Mouse (Mus musculus) limb, embryonic 10.5 days (tissue): ENCODE measurements around the gene Znrf4. TPM values are rescaled to one million over a fixed set of nuclear protein-coding genes. Genes with fewer than 3 reads are reported as not detected.

ENCODE experiments used
- DNase-seq: peaks from one replicate; pipeline ENCODE4 v3.0.0-alpha.2; 2017; ENCODE audit warnings: low spot score
- H3K27ac ChIP-seq: fragments of 300-500 bp; sonication (generic); 2 replicates; pipeline ENCODE4 v1.5.1; 2016; ENCODE audit warnings: mild to moderate bottlenecking
- H3K27me3 ChIP-seq: fragments of 300-500 bp; sonication (generic); 2 replicates; pipeline ENCODE4 v1.6.1; 2016; ENCODE audit warnings: low read depth, mild to moderate bottlenecking; ENCODE audit not compliant: poor library complexity, severe bottlenecking
- H3K36me3 ChIP-seq: fragments of 300-500 bp; sonication (generic); 2 replicates; pipeline ENCODE4 v1.6.1; 2016; ENCODE audit warnings: mild to moderate bottlenecking, moderate library complexity
- H3K4me1 ChIP-seq: fragments of 300-500 bp; sonication (generic); 2 replicates; pipeline ENCODE4 v1.6.1; 2016
- H3K4me3 ChIP-seq: fragments of 300-500 bp; sonication (generic); 2 replicates; pipeline ENCODE4 v1.5.1; 2016; ENCODE audit warnings: mild to moderate bottlenecking, moderate library complexity
- H3K9me3 ChIP-seq: fragments of 300-500 bp; sonication (generic); replicated peaks from 2 replicates; pipeline ENCODE4 v1.6.1; 2016; ENCODE audit warnings: mild to moderate bottlenecking
- WGBS: fragments of 180-500 bp; shearing (Covaris S2); methylation state at CpG from one replicate; pipeline ENCODE4 v1.1.7; 2016; 5-methylcytosine and 5-hydroxymethylcytosine counted together
- polyA plus RNA-seq: library from polyadenylated mRNA; unstranded; fragments of >200 nt; fragmentation: Nextera tagmentation; extraction: Ambion mirVana; gene quantifications from 2 replicates; pipeline ENCODE4 v1.2.1, GENCODE M21; 2016

Znrf4 gene
- polyA plus RNA-seq, 1 experiment from 2014 or later = not detected

GRCm38 (mm10) chr17:56515690-56516410 lies 3.6 kb upstream of the Znrf4 start:
- H3K4me1 ChIP-seq = peaks cover 29% of the 10 kb centered on the region
- DNase-seq = peak; percentile 44
- H3K27me3 ChIP-seq = peaks cover 56% of the 10 kb centered on the region
- no peaks in the 10 kb centered on the region for H3K36me3 ChIP-seq
- 12% methylated on average over 13 of the region's 13 CpGs for WGBS
- peak overlapping the region; percentile 26; the same call in 1 of the 2 replicates for H3K27ac ChIP-seq
- peak overlapping the region; percentile 8; the same call in 1 of the 2 replicates for H3K4me3 ChIP-seq
- no peaks in the 10 kb centered on the region for H3K9me3 ChIP-seq

DNA sequence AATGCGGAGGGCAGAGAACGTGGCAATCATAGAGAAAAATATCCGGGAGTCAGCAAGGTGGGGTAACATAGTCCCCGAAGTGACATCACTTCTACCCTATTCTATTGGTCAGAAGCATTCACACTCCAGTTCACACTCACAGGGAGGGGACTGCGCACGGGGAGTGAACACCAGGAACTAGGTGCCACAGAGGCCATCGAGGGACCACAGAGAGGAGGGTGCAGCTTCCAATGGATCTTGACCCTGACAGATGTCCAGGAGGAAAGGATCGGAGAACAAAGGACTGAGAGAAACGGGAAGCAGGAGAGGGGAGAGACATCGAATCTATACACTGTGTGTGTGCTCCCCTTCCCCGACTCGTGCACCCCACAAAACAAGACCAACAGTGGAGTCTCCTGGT lies 2.7 kb upstream of the Znrf4 start:
- peaks cover 39% of the 10 kb centered on the region for H3K4me1 ChIP-seq
- peak; percentile 28 for DNase-seq
- H3K9me3 ChIP-seq = no peaks in the 10 kb centered on the region
- 62% methylated on average over 12 of the region's 12 CpGs for WGBS
- no peak overlapping the region for H3K27ac ChIP-seq
- H3K27me3 ChIP-seq = peaks cover 66% of the 10 kb centered on the region
- H3K36me3 ChIP-seq = no peaks in the 10 kb centered on the region
- H3K4me3 ChIP-seq = no peak overlapping the region

DNA sequence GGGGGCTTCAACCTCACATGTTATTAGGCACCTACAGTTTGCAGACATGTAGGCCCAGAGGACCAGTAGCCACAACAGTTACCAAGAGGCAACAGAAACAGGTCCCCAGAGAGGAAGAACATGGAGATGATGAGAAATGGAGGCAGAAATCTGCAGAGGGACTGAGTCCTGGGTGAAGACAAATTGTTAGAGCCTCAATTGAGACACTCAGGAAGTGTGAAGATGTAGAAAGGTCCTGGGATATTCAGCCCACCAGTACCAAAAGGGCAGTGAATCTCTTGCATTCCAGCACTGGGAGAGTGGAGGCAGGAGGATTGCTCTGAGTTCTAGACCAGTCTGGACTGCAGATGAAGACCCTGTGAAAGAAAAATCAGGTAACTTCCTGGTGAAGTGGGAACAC lies 2.1 kb upstream of the Znrf4 start:
- no peak overlapping the region for H3K4me3 ChIP-seq
- DNase-seq = no peak
- peaks cover 44% of the 10 kb centered on the region for H3K4me1 ChIP-seq
- H3K36me3 ChIP-seq = no peaks in the 10 kb centered on the region
- no peak overlapping the region for H3K27ac ChIP-seq
- H3K9me3 ChIP-seq = no peaks in the 10 kb centered on the region
- peaks cover 72% of the 10 kb centered on the region for H3K27me3 ChIP-seq

GRCm38 (mm10) chr17:56511707-56512090 lies 532 bp downstream of the Znrf4 start:
- H3K4me3 ChIP-seq = peak overlapping the region; percentile 37
- DNase-seq = no peak
- H3K27ac ChIP-seq = peak overlapping the region; percentile 42
- peaks cover 57% of the 10 kb centered on the region for H3K4me1 ChIP-seq
- H3K36me3 ChIP-seq = no peaks in the 10 kb centered on the region
- peaks cover 84% of the 10 kb centered on the region for H3K27me3 ChIP-seq
- WGBS = 24% methylated on average over 29 of the region's 29 CpGs
- no peaks in the 10 kb centered on the region for H3K9me3 ChIP-seq

- H3K36me3 ChIP-seq = no peaks in the 10 kb centered on the region
- WGBS = 9% methylated on average over 60 of the region's 60 CpGs
- H3K27ac ChIP-seq = peak overlapping the region; percentile 42
- peaks cover 60% of the 10 kb centered on the region for H3K4me1 ChIP-seq
- peak overlapping the region; percentile 37 for H3K4me3 ChIP-seq
- DNase-seq = peak; percentile 57
- H3K9me3 ChIP-seq = no peaks in the 10 kb centered on the region
- peaks cover 80% of the 10 kb centered on the region for H3K27me3 ChIP-seq
Observed at GRCm38 (mm10) chr17:56510970-56511706, 1.1 kb downstream of the Znrf4 start.

DNA sequence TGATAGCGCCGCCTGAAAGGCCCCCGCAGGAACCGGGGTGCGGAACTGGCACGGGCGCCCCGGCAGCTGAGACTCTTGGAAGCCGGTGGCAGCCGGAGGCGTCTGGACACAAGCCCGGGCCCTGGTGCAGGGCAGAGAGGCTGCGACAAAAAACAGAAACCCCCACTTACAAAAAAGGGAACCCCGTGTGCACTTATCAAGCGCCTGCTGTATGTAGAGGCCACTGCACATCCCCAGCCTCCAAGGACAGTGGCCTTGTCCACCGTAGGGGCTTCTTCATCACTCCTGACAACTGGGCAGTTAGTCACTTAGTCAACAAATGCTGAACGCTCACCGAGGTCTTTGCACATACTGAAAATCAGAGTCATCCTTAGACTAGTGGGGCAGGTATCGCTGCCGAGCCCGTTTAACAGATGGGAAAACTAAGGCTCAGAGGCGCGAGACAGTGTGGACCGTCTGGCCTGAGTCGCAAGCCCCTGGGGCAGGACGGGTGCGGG lies 1.7 kb downstream of the Znrf4 start:
- peak overlapping the region; percentile 37 for H3K4me3 ChIP-seq
- WGBS = 30% methylated on average over 27 of the region's 27 CpGs
- peak overlapping the region; percentile 58; the same call in 1 of the 2 replicates for H3K27ac ChIP-seq
- DNase-seq = no peak
- H3K9me3 ChIP-seq = no peaks in the 10 kb centered on the region
- H3K27me3 ChIP-seq = peaks cover 74% of the 10 kb centered on the region
- H3K4me1 ChIP-seq = peaks cover 60% of the 10 kb centered on the region
- H3K36me3 ChIP-seq = no peaks in the 10 kb centered on the region

- peaks cover 54% of the 10 kb centered on the region for H3K4me1 ChIP-seq
- WGBS = 4% methylated on average over 35 of the region's 37 CpGs
- peak overlapping the region; percentile 58; the same call in 1 of the 2 replicates for H3K27ac ChIP-seq
- peaks cover 68% of the 10 kb centered on the region for H3K27me3 ChIP-seq
- peak; percentile 86 for DNase-seq
- H3K4me3 ChIP-seq = peak overlapping the region; percentile 31
- no peaks in the 10 kb centered on the region for H3K9me3 ChIP-seq
- H3K36me3 ChIP-seq = no peaks in the 10 kb centered on the region
Observed at GRCm38 (mm10) chr17:56509707-56510472, 2.3 kb downstream of the Znrf4 start.

- H3K36me3 ChIP-seq = no peaks in the 10 kb centered on the region
- no peaks in the 10 kb centered on the region for H3K9me3 ChIP-seq
- peak overlapping the region; percentile 31 for H3K4me3 ChIP-seq
- peaks cover 53% of the 10 kb centered on the region for H3K4me1 ChIP-seq
- H3K27me3 ChIP-seq = peaks cover 60% of the 10 kb centered on the region
- no peak for DNase-seq
- 40% methylated on average over 10 of the region's 10 CpGs for WGBS
- H3K27ac ChIP-seq = no peak overlapping the region
Observed at GRCm38 (mm10) chr17:56509021-56509640, 3.1 kb downstream of the Znrf4 start.

GRCm38 (mm10) chr17:56507161-56508068 lies 4.8 kb downstream of the Znrf4 start:
- Histone ChIP-seq H3K4me3 (peak overlapping the region; percentile 75), H3K36me3 (no peaks in the 10 kb centered on the region), H3K4me1 (peaks cover 53% of the 10 kb centered on the region), H3K9me3 (no peaks in the 10 kb centered on the region), H3K27me3 (peaks cover 43% of the 10 kb centered on the region), H3K27ac (peak overlapping the region; percentile 92)
- WGBS = under 1% methylated on average over 42 of the region's 42 CpGs
- DNase-seq = peak; percentile 93

GRCm38 (mm10) chr17:56506417-56507065 lies 5.7 kb downstream of the Znrf4 start:
- DNase-seq = no peak
- no peaks in the 10 kb centered on the region for H3K36me3 ChIP-seq
- H3K4me1 ChIP-seq = peaks cover 50% of the 10 kb centered on the region
- no peaks in the 10 kb centered on the region for H3K9me3 ChIP-seq
- H3K27ac ChIP-seq = peak overlapping the region; percentile 92
- peak overlapping the region; percentile 75 for H3K4me3 ChIP-seq
- 56% methylated on average over 15 of the region's 15 CpGs for WGBS
- peaks cover 34% of the 10 kb centered on the region for H3K27me3 ChIP-seq

DNA sequence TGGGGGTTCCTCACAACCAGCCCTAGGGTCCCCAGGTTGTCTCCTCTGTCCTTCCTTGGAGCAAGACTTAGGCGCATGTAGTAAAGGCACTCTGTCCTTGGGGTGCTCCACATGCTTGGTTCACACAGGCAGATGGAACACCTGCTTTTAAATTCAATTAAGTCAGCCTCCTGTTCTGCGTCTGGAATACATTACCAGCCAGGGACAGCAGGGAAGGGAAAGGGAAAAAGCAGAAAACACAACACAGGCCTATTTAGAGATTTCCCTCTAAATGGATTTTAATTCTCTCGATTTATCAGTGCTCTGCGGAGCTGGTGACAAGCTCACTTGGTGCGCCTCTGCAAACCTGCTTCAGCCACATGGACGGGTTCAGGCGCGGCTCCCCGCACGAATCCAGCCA lies 6.8 kb downstream of the Znrf4 start:
- WGBS = 78% methylated on average over 10 of the region's 10 CpGs
- no peak for DNase-seq
- H3K4me1 ChIP-seq = peaks cover 38% of the 10 kb centered on the region

More for the DNA sequence above, 6.8 kb downstream of the Znrf4 start:
- Histone ChIP-seq H3K36me3 (no peaks in the 10 kb centered on the region), H3K27ac (no peak overlapping the region), H3K4me3 (no peak overlapping the region), H3K9me3 (no peaks in the 10 kb centered on the region), H3K27me3 (peaks cover 23% of the 10 kb centered on the region)
